Mouse (Mus musculus): ENCODE results near the gene Ada.

DNA sequence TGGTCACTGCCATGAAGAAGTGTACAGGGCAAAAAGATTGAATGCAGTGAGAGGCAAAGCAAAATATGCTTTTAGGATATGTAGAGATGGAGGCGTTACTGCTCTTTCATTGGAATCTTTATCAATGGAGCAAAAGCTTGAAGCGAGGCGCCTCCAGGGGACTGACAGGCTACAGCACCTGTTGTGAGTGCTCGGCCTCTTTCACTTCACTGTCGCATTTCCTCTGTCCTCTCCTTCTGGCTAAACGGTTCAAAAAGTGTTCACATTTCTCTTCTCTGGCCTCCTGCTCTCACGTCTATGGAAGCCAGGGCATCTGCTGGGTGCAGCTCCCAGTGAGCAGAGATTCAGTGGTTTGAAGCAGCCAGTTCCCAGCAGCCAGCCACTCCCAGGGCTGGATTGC, 47.6 kb downstream of the Ada start:
- TF ChIP-seq POLR2A (IDR thresholded peaks at IDR 0.05; ENCODE audit: low read depth, low read length) (no peak), CTCF (conservative IDR thresholded peaks at IDR 0.05; ENCODE audit: insufficient read depth, insufficient read length, low read depth, low read length) (no peak)
